8 mouse cellular contexts compared by ENCODE assay signal in the genomic region with DNA sequence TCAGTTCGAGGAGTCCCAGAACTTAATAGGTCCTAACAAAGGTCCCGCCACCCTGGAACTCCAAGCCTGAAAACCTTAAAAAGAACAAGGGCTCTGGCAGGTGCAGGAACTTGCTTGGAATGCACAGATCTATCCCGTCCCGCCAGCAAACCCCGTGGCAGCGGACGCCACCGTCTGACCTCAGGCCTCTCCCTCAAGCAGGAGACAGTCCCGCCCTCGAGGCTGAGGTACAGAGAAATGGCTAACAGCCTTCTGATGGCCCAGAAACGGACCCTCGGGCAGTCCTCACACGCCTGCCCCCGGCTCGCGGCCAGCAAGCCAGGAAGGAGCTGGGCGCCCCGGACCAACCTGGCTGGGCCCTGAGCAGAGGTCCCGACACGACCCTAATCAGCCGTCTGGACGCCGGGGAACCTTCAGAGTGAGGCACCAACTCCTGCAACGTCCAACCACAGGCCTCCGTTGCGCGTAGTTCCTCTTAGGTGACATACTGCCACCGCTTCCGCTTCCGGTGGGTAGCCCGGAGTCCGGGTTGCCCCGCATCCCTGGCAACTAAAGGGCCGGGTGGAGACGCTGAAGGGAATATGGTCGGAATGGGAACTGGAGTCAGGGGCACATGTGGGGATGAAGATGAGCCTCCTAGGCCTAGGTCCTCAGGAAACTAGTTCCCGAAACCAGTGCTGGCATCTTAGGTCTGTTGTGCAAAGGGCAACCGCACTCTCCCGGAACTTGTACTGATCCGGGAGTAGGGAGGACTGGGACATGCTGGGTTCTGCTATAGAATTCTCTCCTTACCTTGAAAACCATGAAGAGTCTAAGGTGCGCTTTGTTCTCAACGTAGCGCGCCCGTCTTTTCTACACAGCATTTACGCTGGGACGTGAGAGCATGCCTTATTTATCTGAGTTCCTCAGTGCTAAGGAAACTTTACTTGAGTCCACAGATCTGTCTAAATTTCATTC. TPM values are rescaled to one million over a fixed set of nuclear protein-coding genes. Genes with fewer than 3 reads are reported as not detected.
DNase-seq lines count a peak whose midpoint lies in the region; ATAC-seq and TF ChIP-seq lines count a peak whose summit lies in the region.

A gene (minus strand): TSS at position 473 of the 957 bp plus-strand sequence.

- no peak for TF ChIP-seq EP300 in CH12.LX (IDR thresholded peaks at IDR 0.05; ENCODE audit: low read length)
- no peak for TF ChIP-seq EP300 in liver, postnatal 0 days (IDR thresholded peaks at IDR 0.05; ENCODE audit: low read depth)

- dilution Hi-C loops in CH12.LX (cut with MboI; ENCODE audit: extremely low pct_ligation_motif_present, extremely low pct_unique_long_range_greater_than_20kb, low sequenced_read_pairs), result no loop called here

- peaks cover 10% of the 10 kb centered on the region for H3K79me2 ChIP-seq in CH12.LX (replicated peaks; ENCODE audit: control insufficient read depth, extremely low read depth, insufficient read depth, poor library complexity, severe bottlenecking)

- no peaks in the 10 kb centered on the region for H3K27me3 ChIP-seq in CH12.LX (replicated peaks)
- no peaks in the 10 kb centered on the region for H3K27me3 ChIP-seq in forebrain, embryonic 13.5 days
- H3K27me3 ChIP-seq in liver, postnatal 0 days (ENCODE audit: insufficient read depth, low read length), result no peaks in the 10 kb centered on the region
- H3K27me3 ChIP-seq in neural tube, embryonic 14.5 days (ENCODE audit: control insufficient read depth, insufficient read depth, low read length), result no peaks in the 10 kb centered on the region

- in situ Hi-C loops in CH12.LX (cut with MboI; ENCODE audit: low pct_ligation_motif_present, low pct_unique_long_range_greater_than_20kb, low sequenced_read_pairs), result no loop called here

- no peak within 1 kb of the TSS for H3K27ac ChIP-seq in CH12.LX (ENCODE audit: insufficient read depth, low read depth)
- H3K27ac ChIP-seq in forebrain, embryonic 13.5 days, result no peak within 1 kb of the TSS
- H3K27ac ChIP-seq in liver, postnatal 0 days (ENCODE audit: low read depth), result peak within 1 kb of the TSS; percentile 69
- H3K27ac ChIP-seq in neural tube, embryonic 14.5 days (ENCODE audit: low read depth, low read length), result peak within 1 kb of the TSS; percentile 44; the same call in 1 of the 2 replicates

- peak within 1 kb of the TSS; percentile 84 to 94 (median 88) for H3K4me3 ChIP-seq in CH12.LX (replicated peaks in 1 of 3; ENCODE audit: low read depth in 2 of 3, low read length in 2 of 3, poor library complexity in 1 of 3)
- peak within 1 kb of the TSS; percentile 90 for H3K4me3 ChIP-seq in forebrain, embryonic 13.5 days
- peak within 1 kb of the TSS; percentile 80 for H3K4me3 ChIP-seq in liver, postnatal 0 days (ENCODE audit: low read depth, low read length)
- H3K4me3 ChIP-seq in neural tube, embryonic 14.5 days (ENCODE audit: low read depth, low read length), result peak within 1 kb of the TSS; percentile 79

- peak within 1 kb of the TSS; percentile 86 for H3K9ac ChIP-seq in CH12.LX (ENCODE audit: insufficient read depth, low read depth)
- peak within 1 kb of the TSS; percentile 91 for H3K9ac ChIP-seq in forebrain, embryonic 13.5 days
- H3K9ac ChIP-seq in liver, postnatal 0 days (replicated peaks), result peak within 1 kb of the TSS; percentile 85
- H3K9ac ChIP-seq in neural tube, embryonic 14.5 days (replicated peaks; ENCODE audit: low read depth, low read length), result peak within 1 kb of the TSS; percentile 79

- peak; percentile 99 for ATAC-seq in cerebellum, adult (ENCODE audit: insufficient number of reproducible peaks, low FRiP score, low TSS enrichment)
- ATAC-seq in forebrain, embryonic 13.5 days, result peak; percentile 100
- ATAC-seq in liver, postnatal 0 days, result peak; percentile 100
- peak; percentile 100 for ATAC-seq in neural tube, embryonic 14.5 days (ENCODE audit: low read depth)

- peak within 1 kb of the TSS; percentile 95 for H3K4me2 ChIP-seq in CH12.LX (ENCODE audit: insufficient read depth, low read depth, poor library complexity, severe bottlenecking)
- peak within 1 kb of the TSS; percentile 91 for H3K4me2 ChIP-seq in forebrain, embryonic 13.5 days
- peak within 1 kb of the TSS; percentile 76 for H3K4me2 ChIP-seq in liver, postnatal 0 days (ENCODE audit: low read depth, low read length)
- peak within 1 kb of the TSS; percentile 81 for H3K4me2 ChIP-seq in neural tube, embryonic 14.5 days (ENCODE audit: low read depth, low read length)

- 4% methylated on average over 47 of the region's 47 CpGs for WGBS in forebrain, embryonic 13.5 days
- WGBS in large intestine, adult 2 months, result 6% methylated on average over 47 of the region's 47 CpGs
- WGBS in liver, postnatal 0 days (ENCODE audit: insufficient replicate concordance), result 6% methylated on average over 47 of the region's 47 CpGs
- 6% methylated on average over 47 of the region's 47 CpGs for WGBS in neural tube, embryonic 14.5 days

- TF ChIP-seq CTCF in CH12.LX (conservative IDR thresholded peaks at IDR 0.05 in 1 of 2, IDR thresholded peaks at IDR 0.05 in 1 of 2; ENCODE audit: low read depth in 2 of 2, low read length in 2 of 2), result no peak
- TF ChIP-seq CTCF in liver, postnatal 0 days (IDR thresholded peaks at IDR 0.05; ENCODE audit: low read depth), result no peak

- H3K36me3 ChIP-seq in CH12.LX (replicated peaks in 1 of 2; ENCODE audit: control insufficient read depth in 1 of 2, insufficient read depth in 1 of 2, low read length in 1 of 2), result peaks cover 26 to 34% of the 10 kb centered on the region in 2 experiments
- H3K36me3 ChIP-seq in forebrain, embryonic 13.5 days (ENCODE audit: poor library complexity, severe bottlenecking), result peaks cover 26% of the 10 kb centered on the region
- peaks cover 20% of the 10 kb centered on the region for H3K36me3 ChIP-seq in liver, postnatal 0 days (replicated peaks; ENCODE audit: insufficient read depth, low read length)
- 0 out of 2 replicates have a peak, but pooled peaks cover 3% of the 10 kb centered on the region for H3K36me3 ChIP-seq in neural tube, embryonic 14.5 days (ENCODE audit: control insufficient read depth, insufficient read depth, low read length)

- intact Hi-C loops in heart, postnatal 10 days (cut with DNase I), result no loop called here

- H3K4me1 ChIP-seq in CH12.LX (ENCODE audit: control insufficient read depth in 1 of 2, insufficient read depth in 2 of 2), result peaks cover 3 to 21% of the 10 kb centered on the region in 2 experiments; a peak in 2 of 4 replicates
- H3K4me1 ChIP-seq in forebrain, embryonic 13.5 days, result peaks cover 17% of the 10 kb centered on the region
- H3K4me1 ChIP-seq in liver, postnatal 0 days (ENCODE audit: insufficient read depth), result peaks cover 13% of the 10 kb centered on the region
- H3K4me1 ChIP-seq in neural tube, embryonic 14.5 days (ENCODE audit: control insufficient read depth, insufficient read depth, low read length), result peaks cover 6% of the 10 kb centered on the region

- DNase-seq in CH12.LX (ENCODE audit: extremely low read depth), result peak; percentile 93
- peak; percentile 95 to 98 for DNase-seq in heart, postnatal 10 days
- DNase-seq in large intestine, adult 2 months (ENCODE audit: low read depth, low spot score), result peak; percentile 76
- DNase-seq in liver, postnatal 0 days, result peak; percentile 92
- peak; percentile 94 for DNase-seq in testis, postnatal 10 days (ENCODE audit: low spot score)

- H3K9me3 ChIP-seq in CH12.LX (replicated peaks; ENCODE audit: low read length), result peaks cover 3% of the 10 kb centered on the region
- H3K9me3 ChIP-seq in forebrain, embryonic 13.5 days (replicated peaks), result no peaks in the 10 kb centered on the region
- H3K9me3 ChIP-seq in liver, postnatal 0 days (ENCODE audit: low read length), result 0 out of 2 replicates have a peak, but pooled peaks cover 3% of the 10 kb centered on the region
- no peaks in the 10 kb centered on the region for H3K9me3 ChIP-seq in neural tube, embryonic 14.5 days (ENCODE audit: control insufficient read depth, low read length)

- no peak for TF ChIP-seq RAD21 in CH12.LX (IDR thresholded peaks at IDR 0.05; ENCODE audit: low read depth, low read length)

- TF ChIP-seq POLR2A in CH12.LX (IDR thresholded peaks at IDR 0.05; ENCODE audit: low read depth, low read length), result peak; percentile 77; the same call in 1 of the 2 replicates

TF ChIP-seq in CH12.LX, 34 proteins besides CTCF, POLR2A, EP300 and RAD21 (continues in another document):
- no peak for TF ChIP-seq MAFK (IDR thresholded peaks at IDR 0.05; ENCODE audit: insufficient replicate concordance, low read length)
- no peak for TF ChIP-seq PAX5 (IDR thresholded peaks at IDR 0.05; ENCODE audit: low read length)
- peak; percentile 53; the same call in 1 of the 2 replicates for TF ChIP-seq NELFE (IDR thresholded peaks at IDR 0.05; ENCODE audit: low read depth, low read length)
- no peak for TF ChIP-seq JUN (IDR thresholded peaks at IDR 0.05; ENCODE audit: insufficient read depth, low read depth, low read length)
- no peak for TF ChIP-seq BHLHE40 (IDR thresholded peaks at IDR 0.05; ENCODE audit: low read depth, low read length)
- peak; percentile 87; the same call in 1 of the 2 replicates for TF ChIP-seq KAT2A (IDR thresholded peaks at IDR 0.05; ENCODE audit: insufficient replicate concordance, low read length)
- TF ChIP-seq USF1 (IDR thresholded peaks at IDR 0.05; ENCODE audit: low read depth, low read length), result no peak
- TF ChIP-seq TCF12 (IDR thresholded peaks at IDR 0.05; ENCODE audit: low read depth, low read length), result peak; percentile 92
- TF ChIP-seq POLR2AphosphoS2 (IDR thresholded peaks at IDR 0.05; ENCODE audit: low read depth, low read length), result no peak; the same call in 1 of the 2 replicates
- TF ChIP-seq MAZ (IDR thresholded peaks at IDR 0.05; ENCODE audit: low read depth, low read length), result no peak
- no peak for TF ChIP-seq SMC3 (IDR thresholded peaks at IDR 0.05; ENCODE audit: low read depth, low read length)
- peak; percentile 88 for TF ChIP-seq SIN3A (IDR thresholded peaks at IDR 0.05; ENCODE audit: low read length)
- no peak; the same call in 1 of the 2 replicates for TF ChIP-seq MAX (IDR thresholded peaks at IDR 0.05; ENCODE audit: low read length)
- TF ChIP-seq ZMIZ1 (IDR thresholded peaks at IDR 0.05; ENCODE audit: low read depth, low read length), result no peak; the same call in 1 of the 2 replicates
- peak; percentile 55; the same call in 1 of the 2 replicates for TF ChIP-seq MXI1 (IDR thresholded peaks at IDR 0.05; ENCODE audit: low read depth, low read length)
- peak; percentile 56 for TF ChIP-seq CHD2 (IDR thresholded peaks at IDR 0.05; ENCODE audit: low read length)

RNA-seq across cellular contexts. Expression of the gene that starts here (rescaled TPM):
- 57.9 and 60.5 TPM in 2 replicates for total RNA-seq in CH12.LX (2012; rRNA removed)
- 53.3 and 55.4 TPM in 2 replicates for total RNA-seq in CH12.LX (2014; rRNA removed)
- 62.9 and 69.5 TPM in 2 replicates for polyA plus RNA-seq in CH12.LX (2012; ENCODE audit: insufficient read length, low read depth)
- 51.8 and 53.2 TPM in 2 replicates for polyA plus RNA-seq in forebrain, embryonic 13.5 days (2015; fragmentation: Nextera tagmentation; extraction: Ambion mirVana)
- 10 to 100 TPM; 70.0 to 78.2 TPM for total RNA-seq in heart, postnatal 10 days (2021)
- 47.0 and 52.2 TPM in 2 replicates for polyA plus RNA-seq in large intestine, adult 2 months (2012; rRNA removed)
- polyA plus RNA-seq in liver, postnatal 0 days (2015; fragmentation: Nextera tagmentation; extraction: Ambion mirVana), result 24.8 and 28.9 TPM in 2 replicates
- 51.4 and 57.5 TPM in 2 replicates for polyA plus RNA-seq in neural tube, embryonic 14.5 days (2014; fragmentation: Nextera tagmentation; extraction: Ambion mirVana)

Comparison
In these comparisons a context has a peak if more than half of its experiments do, and no peak if none do; other contexts are left out.
1. H3K27ac ChIP-seq: peak in liver, postnatal 0 days (single experiment) and neural tube, embryonic 14.5 days (single experiment); none in CH12.LX (single experiment) and forebrain, embryonic 13.5 days (single experiment).
2. Peak in every context shown above with its lines, with median percentiles within 50 percentile points of each other: DNase-seq, H3K4me2 ChIP-seq, H3K4me3 ChIP-seq, H3K9ac ChIP-seq and ATAC-seq.